Mouse (Mus musculus) testis, adult 2 months (tissue): ENCODE results near the gene Hdac7. TPM values are rescaled to one million over a fixed set of nuclear protein-coding genes. Genes with fewer than 3 reads are reported as not detected.

ENCODE experiments used
- H3K27ac ChIP-seq: fragments of 200-500 bp; 2 replicates; pipeline ENCODE4 v1.5.1; 2012; ENCODE audit warnings: low read depth, low read length; ENCODE audit not compliant: control insufficient read depth, insufficient read depth
- H3K27me3 ChIP-seq: fragments of 200-500 bp; 2 replicates; pipeline ENCODE4 v1.6.1; 2012; ENCODE audit warnings: mild to moderate bottlenecking, low read length, moderate library complexity; ENCODE audit not compliant: control insufficient read depth, insufficient read depth
- H3K36me3 ChIP-seq: fragments of 200-500 bp; 2 replicates; pipeline ENCODE4 v1.6.1; 2012; ENCODE audit warnings: mild to moderate bottlenecking, low read length; ENCODE audit not compliant: control insufficient read depth, insufficient read depth
- H3K4me1 ChIP-seq: fragments of 200-500 bp; 2 replicates; pipeline ENCODE4 v1.6.1; 2012; ENCODE audit warnings: low read length; ENCODE audit not compliant: control insufficient read depth, insufficient read depth
- H3K4me3 ChIP-seq: fragments of 200-500 bp; 2 replicates; pipeline ENCODE4 v1.5.1; 2012; ENCODE audit warnings: low read depth, mild to moderate bottlenecking, low read length, moderate library complexity, mixed read lengths; ENCODE audit not compliant: control insufficient read depth
- CTCF ChIP-seq: fragments of 200-500 bp; IDR thresholded peaks from 2 replicates; pipeline ENCODE4 v1.5.1; 2012; ENCODE audit warnings: low read depth, mild to moderate bottlenecking, inconsistent platforms, low read length, moderate library complexity; ENCODE audit not compliant: control insufficient read depth, insufficient read depth, insufficient replicate concordance
- POLR2A ChIP-seq: fragments of 200-500 bp; IDR thresholded peaks from 2 replicates; pipeline ENCODE4 v1.6.1; 2012; ENCODE audit warnings: low read depth, mild to moderate bottlenecking, inconsistent platforms, low read length, moderate library complexity; ENCODE audit not compliant: control insufficient read depth
- polyA plus RNA-seq: library from polyadenylated mRNA; depleted of rRNA; stranded (reverse); fragments of >200 nt; gene quantifications from 2 replicates; pipeline ENCODE4 v1.2.3, GENCODE M21; 2012

The Hdac7 gene
- polyA plus RNA-seq, 1 experiment = 6.1 TPM

GRCm38 (mm10) chr15:97854551-97854950 is 10.2 kb upstream of the Hdac7 start:
- H3K4me3 ChIP-seq = no peak overlapping the region
- no peaks in the 10 kb centered on the region for H3K27me3 ChIP-seq
- H3K36me3 ChIP-seq = no peaks in the 10 kb centered on the region
- TF ChIP-seq POLR2A (no peak), CTCF (no peak)
- peaks cover 3% of the 10 kb centered on the region for H3K4me1 ChIP-seq
- no peak overlapping the region for H3K27ac ChIP-seq

DNA sequence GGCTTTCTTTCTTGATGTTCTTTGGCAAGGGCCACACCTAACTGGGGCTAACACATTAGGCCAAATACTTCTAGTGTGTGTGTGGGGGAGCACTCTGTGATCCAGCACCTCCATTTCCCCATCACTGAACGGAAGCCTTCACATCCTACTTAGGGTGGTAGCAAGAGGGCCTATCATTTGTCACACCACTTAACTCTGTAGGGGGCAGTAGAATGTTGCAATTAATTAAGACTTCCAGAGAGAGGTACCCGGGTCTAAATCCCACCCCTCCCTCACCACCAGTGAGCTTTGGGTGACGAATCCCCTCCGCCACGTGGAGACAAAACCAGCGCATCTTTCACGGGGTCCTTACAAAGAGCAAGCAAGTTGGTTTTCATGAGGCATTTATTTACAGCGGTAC is 9.8 kb upstream of the Hdac7 start:
- Histone ChIP-seq H3K27me3 (no peaks in the 10 kb centered on the region), H3K4me1 (peaks cover 8% of the 10 kb centered on the region), H3K36me3 (no peaks in the 10 kb centered on the region), H3K27ac (no peak overlapping the region), H3K4me3 (no peak overlapping the region)
- TF ChIP-seq CTCF (no peak), POLR2A (no peak)

GRCm38 (mm10) chr15:97852291-97852690 is 8.0 kb upstream of the Hdac7 start:
- no peaks in the 10 kb centered on the region for H3K27me3 ChIP-seq
- no peak overlapping the region for H3K4me3 ChIP-seq
- H3K4me1 ChIP-seq = peaks cover 8% of the 10 kb centered on the region
- H3K27ac ChIP-seq = no peak overlapping the region
- TF ChIP-seq CTCF = no peak
- no peaks in the 10 kb centered on the region for H3K36me3 ChIP-seq

- H3K4me3 ChIP-seq = no peak overlapping the region
- peaks cover 8% of the 10 kb centered on the region for H3K4me1 ChIP-seq
- TF ChIP-seq CTCF (no peak), POLR2A (no peak)
- no peak overlapping the region for H3K27ac ChIP-seq
- H3K27me3 ChIP-seq = no peaks in the 10 kb centered on the region
- H3K36me3 ChIP-seq = no peaks in the 10 kb centered on the region
Measured at GRCm38 (mm10) chr15:97851011-97851410, 6.7 kb upstream of the Hdac7 start.

DNA sequence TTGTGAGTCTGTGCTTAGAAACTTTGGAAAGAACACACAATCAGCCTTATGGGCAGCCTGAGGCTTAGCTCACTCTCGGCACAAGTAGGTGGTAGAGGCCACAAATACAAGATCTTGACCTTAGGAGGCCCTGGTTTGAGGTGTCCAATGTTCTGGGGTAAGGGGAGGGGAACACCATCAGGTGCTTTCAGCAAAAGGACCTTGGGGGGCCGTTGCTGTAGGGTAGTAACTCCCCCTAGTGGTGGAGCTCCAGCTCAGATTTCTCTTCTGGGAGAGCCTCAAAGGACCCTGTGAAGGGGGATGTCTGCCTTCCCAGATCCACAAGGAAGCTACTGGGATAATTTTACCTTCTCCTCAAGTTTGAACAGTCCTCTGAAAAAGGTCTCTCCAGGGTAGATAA is 6.1 kb upstream of the Hdac7 start:
- no peaks in the 10 kb centered on the region for H3K36me3 ChIP-seq
- H3K27ac ChIP-seq = no peak overlapping the region
- peak overlapping the region; percentile 51 for H3K4me3 ChIP-seq
- no peaks in the 10 kb centered on the region for H3K27me3 ChIP-seq
- no peak for TF ChIP-seq POLR2A
- peak; percentile 27; the same call in 1 of the 2 replicates for TF ChIP-seq CTCF
- peaks cover 8% of the 10 kb centered on the region for H3K4me1 ChIP-seq

GRCm38 (mm10) chr15:97849116-97849911 is 5.0 kb upstream of the Hdac7 start:
- Histone ChIP-seq H3K4me1 (peaks cover 8% of the 10 kb centered on the region), H3K27me3 (no peaks in the 10 kb centered on the region), H3K36me3 (no peaks in the 10 kb centered on the region), H3K27ac (peak overlapping the region; percentile 68), H3K4me3 (peak overlapping the region; percentile 74)
- peak; percentile 57; the same call in 1 of the 2 replicates for TF ChIP-seq CTCF
- TF ChIP-seq POLR2A = no peak

- no peaks in the 10 kb centered on the region for H3K36me3 ChIP-seq
- no peak overlapping the region for H3K4me3 ChIP-seq
- TF ChIP-seq CTCF = no peak
- no peak for TF ChIP-seq POLR2A
- no peaks in the 10 kb centered on the region for H3K27me3 ChIP-seq
- H3K27ac ChIP-seq = no peak overlapping the region
- peaks cover 8% of the 10 kb centered on the region for H3K4me1 ChIP-seq
Measured at GRCm38 (mm10) chr15:97847866-97848265, 3.6 kb upstream of the Hdac7 start.

DNA sequence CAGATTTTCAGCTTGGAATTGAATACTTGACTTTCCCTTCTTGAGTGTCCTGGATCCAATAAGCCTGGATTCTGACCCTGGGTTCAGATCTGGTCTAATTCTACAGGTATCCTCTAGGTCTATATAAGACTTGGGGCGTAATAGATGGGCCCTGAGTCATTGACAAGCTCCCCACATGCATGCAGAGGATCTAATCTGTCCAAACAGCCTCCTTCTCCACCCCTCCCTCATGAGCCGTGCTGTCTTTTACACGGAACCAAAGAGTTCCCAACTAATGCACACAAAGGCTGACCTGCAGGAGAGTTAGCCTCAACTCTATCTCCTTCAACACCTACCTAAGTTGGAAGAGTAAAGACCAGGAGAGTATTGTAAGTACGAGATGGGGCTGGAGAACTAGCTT is 3.0 kb upstream of the Hdac7 start:
- Histone ChIP-seq H3K4me3 (no peak overlapping the region), H3K4me1 (peaks cover 8% of the 10 kb centered on the region), H3K27me3 (no peaks in the 10 kb centered on the region), H3K27ac (no peak overlapping the region), H3K36me3 (no peaks in the 10 kb centered on the region)
- TF ChIP-seq POLR2A = no peak
- TF ChIP-seq CTCF = no peak
